Comparison of ENCODE assay signal across 15 mouse cellular contexts in the genomic region with DNA sequence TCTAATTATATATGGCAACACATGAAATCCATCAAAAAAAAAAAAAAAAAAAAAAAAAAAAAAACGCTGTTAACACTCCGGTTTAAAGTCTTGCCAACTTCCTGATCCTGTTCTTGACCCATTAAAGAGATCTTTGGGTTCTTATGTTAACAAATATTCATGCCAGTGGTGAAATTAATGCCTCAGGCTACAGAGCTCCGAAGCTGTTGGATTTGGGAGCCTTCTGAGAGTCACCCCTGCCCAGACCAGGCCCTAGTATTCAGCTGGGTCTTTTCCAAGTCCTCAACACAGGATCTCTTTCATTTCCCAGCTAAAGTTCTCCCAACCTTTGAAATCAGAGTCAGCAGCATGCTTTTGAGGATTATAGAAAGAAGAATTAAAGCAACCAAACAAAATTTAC. TPM values are rescaled to one million over a fixed set of nuclear protein-coding genes. Genes with fewer than 3 reads are reported as not detected.
DNase-seq lines count a peak whose midpoint lies in the region; ATAC-seq and TF ChIP-seq lines count a peak whose summit lies in the region.
"Had no signal": no experiment of that assay in that cellular context is flagged by ENCODE, and none has a peak within 500 bp of the region (broad histone marks: within the 10 kb centered on the region; RNA-seq: fewer than 3 reads in every experiment).

No protein-coding gene starts in this region.

- no peak overlapping the region for H3K27ac ChIP-seq in intestine, embryonic 14.5 days (ENCODE audit: low read depth)
- H3K27ac ChIP-seq in intestine, postnatal 0 days (ENCODE audit: low read depth, low read length) = no peak overlapping the region
- peak overlapping the region; percentile 83 for H3K27ac ChIP-seq in lung, embryonic 16.5 days (ENCODE audit: low read length)
- H3K27ac ChIP-seq in embryonic facial prominence, embryonic 15.5 days (replicated peaks) = peak overlapping the region; percentile 55; the same call in 1 of the 2 replicates
- H3K27ac ChIP-seq in stomach, embryonic 15.5 days = peak overlapping the region; percentile 78; the same call in 1 of the 2 replicates
- H3K27ac ChIP-seq: forebrain, embryonic 15.5 days; liver, embryonic 12.5 days had no signal

- no peaks in the 10 kb centered on the region for H3K9me3 ChIP-seq in intestine, embryonic 14.5 days (ENCODE audit: control insufficient read depth, low read length)
- no peaks in the 10 kb centered on the region for H3K9me3 ChIP-seq in intestine, postnatal 0 days (ENCODE audit: control insufficient read depth)
- H3K9me3 ChIP-seq in lung, embryonic 16.5 days (ENCODE audit: control insufficient read depth, low read length) = no peaks in the 10 kb centered on the region
- no peaks in the 10 kb centered on the region for H3K9me3 ChIP-seq in embryonic facial prominence, embryonic 15.5 days (replicated peaks)
- H3K9me3 ChIP-seq in stomach, embryonic 15.5 days = no peaks in the 10 kb centered on the region
- H3K9me3 ChIP-seq: forebrain, embryonic 15.5 days; liver, embryonic 12.5 days; megakaryocyte, embryonic 14.5 days had no signal

- no peak for ATAC-seq in intestine, embryonic 14.5 days (replicated peaks; ENCODE audit: low FRiP score, low TSS enrichment, low read depth)
- ATAC-seq in intestine, postnatal 0 days = no peak
- no peak for ATAC-seq in lung, embryonic 16.5 days (ENCODE audit: low read depth)
- ATAC-seq in embryonic facial prominence, embryonic 15.5 days (ENCODE audit: insufficient number of reproducible peaks, low FRiP score, low TSS enrichment, low read depth) = no peak
- no peak for ATAC-seq in stomach, embryonic 15.5 days (ENCODE audit: insufficient read depth, low FRiP score, low read depth)
- ATAC-seq: forebrain, embryonic 15.5 days; liver, embryonic 12.5 days; midbrain, embryonic 16.5 days had no signal

- H3K4me3 ChIP-seq in intestine, embryonic 14.5 days (ENCODE audit: low read depth, low read length) = no peak overlapping the region
- no peak overlapping the region for H3K4me3 ChIP-seq in intestine, postnatal 0 days (ENCODE audit: low read depth, low read length)
- no peak overlapping the region for H3K4me3 ChIP-seq in lung, embryonic 16.5 days (ENCODE audit: low read length)
- H3K4me3 ChIP-seq in embryonic facial prominence, embryonic 15.5 days (replicated peaks) = no peak overlapping the region
- no peak overlapping the region for H3K4me3 ChIP-seq in stomach, embryonic 15.5 days (replicated peaks)
- H3K4me3 ChIP-seq: forebrain, embryonic 15.5 days; liver, embryonic 12.5 days; megakaryocyte, embryonic 14.5 days had no signal

- 32% methylated on average over 3 of the region's 3 CpGs for WGBS in intestine, embryonic 14.5 days
- 48% methylated on average over 3 of the region's 3 CpGs for WGBS in intestine, postnatal 0 days
- 18% methylated on average over 3 of the region's 3 CpGs for WGBS in lung, embryonic 16.5 days
- 11% methylated on average over 3 of the region's 3 CpGs for WGBS in embryonic facial prominence, embryonic 15.5 days
- 28% methylated on average over 3 of the region's 3 CpGs for WGBS in stomach, embryonic 15.5 days

- H3K4me2 ChIP-seq in intestine, embryonic 14.5 days (ENCODE audit: low read length) = peak overlapping the region; percentile 16; the same call in 1 of the 2 replicates
- no peak overlapping the region for H3K4me2 ChIP-seq in intestine, postnatal 0 days (replicated peaks; ENCODE audit: low read depth)
- peak overlapping the region; percentile 21; the same call in 1 of the 2 replicates for H3K4me2 ChIP-seq in lung, embryonic 16.5 days (ENCODE audit: low read depth, low read length)
- H3K4me2 ChIP-seq in embryonic facial prominence, embryonic 15.5 days (replicated peaks) = no peak overlapping the region
- H3K4me2 ChIP-seq in stomach, embryonic 15.5 days = no peak overlapping the region
- H3K4me2 ChIP-seq: liver, embryonic 12.5 days had no signal

- TF ChIP-seq CTCF in intestine, postnatal 0 days (IDR thresholded peaks at IDR 0.05; ENCODE audit: low read depth) = no peak

- 0 out of 2 replicates have a peak, but pooled peaks cover 10% of the 10 kb centered on the region for H3K36me3 ChIP-seq in intestine, embryonic 14.5 days (ENCODE audit: control insufficient read depth, insufficient read depth, low read length)
- no peaks in the 10 kb centered on the region for H3K36me3 ChIP-seq in intestine, postnatal 0 days (ENCODE audit: control insufficient read depth, insufficient read depth)
- H3K36me3 ChIP-seq in lung, embryonic 16.5 days (ENCODE audit: control insufficient read depth, insufficient read depth, low read length) = no peaks in the 10 kb centered on the region
- no peaks in the 10 kb centered on the region for H3K36me3 ChIP-seq in embryonic facial prominence, embryonic 15.5 days
- no peaks in the 10 kb centered on the region for H3K36me3 ChIP-seq in stomach, embryonic 15.5 days
- H3K36me3 ChIP-seq: forebrain, embryonic 15.5 days had no signal

- DNase-seq in intestine, embryonic 14.5 days (ENCODE audit: low spot score) = no peak
- no peak for DNase-seq in lung, adult 18-20 months
- no peak for DNase-seq in thymus, postnatal 14 days
- DNase-seq: adrenal gland, postnatal 25 days; cerebellum, adult 8-10 months; thymus, adult 2 months had no signal

- H3K4me1 ChIP-seq in intestine, embryonic 14.5 days (replicated peaks; ENCODE audit: control insufficient read depth, insufficient read depth, low read length) = peaks cover 49% of the 10 kb centered on the region
- peaks cover 12% of the 10 kb centered on the region; the same call in 1 of the 2 replicates for H3K4me1 ChIP-seq in intestine, postnatal 0 days (replicated peaks; ENCODE audit: control insufficient read depth, insufficient read depth, low read length)
- peaks cover 56% of the 10 kb centered on the region for H3K4me1 ChIP-seq in lung, embryonic 16.5 days (replicated peaks; ENCODE audit: control insufficient read depth, insufficient read depth, low read length)
- H3K4me1 ChIP-seq in embryonic facial prominence, embryonic 15.5 days = peaks cover 33% of the 10 kb centered on the region
- peaks cover 28% of the 10 kb centered on the region for H3K4me1 ChIP-seq in stomach, embryonic 15.5 days

- H3K9ac ChIP-seq in intestine, embryonic 14.5 days (ENCODE audit: low read length) = no peak overlapping the region
- no peak overlapping the region for H3K9ac ChIP-seq in intestine, postnatal 0 days (ENCODE audit: low read depth, low read length)
- no peak overlapping the region for H3K9ac ChIP-seq in lung, embryonic 16.5 days (ENCODE audit: low read length)
- no peak overlapping the region for H3K9ac ChIP-seq in embryonic facial prominence, embryonic 15.5 days
- H3K9ac ChIP-seq in stomach, embryonic 15.5 days = no peak overlapping the region
- H3K9ac ChIP-seq: forebrain, embryonic 15.5 days; liver, embryonic 12.5 days had no signal

- no peaks in the 10 kb centered on the region for H3K27me3 ChIP-seq in intestine, embryonic 14.5 days (replicated peaks; ENCODE audit: control insufficient read depth, insufficient read depth, low read length)
- no peaks in the 10 kb centered on the region for H3K27me3 ChIP-seq in intestine, postnatal 0 days (replicated peaks; ENCODE audit: control insufficient read depth, insufficient read depth, low read length)
- no peaks in the 10 kb centered on the region for H3K27me3 ChIP-seq in lung, embryonic 16.5 days (ENCODE audit: control insufficient read depth, insufficient read depth, low read depth, low read length)
- H3K27me3 ChIP-seq in embryonic facial prominence, embryonic 15.5 days = no peaks in the 10 kb centered on the region
- no peaks in the 10 kb centered on the region for H3K27me3 ChIP-seq in stomach, embryonic 15.5 days (replicated peaks)
- H3K27me3 ChIP-seq: forebrain, embryonic 15.5 days had no signal

RNA-seq across cellular contexts. Expression of gene Rbp1, which starts 7.8 kb away (rescaled TPM):
- 105 and 109 TPM in 2 replicates for polyA plus RNA-seq in intestine, embryonic 14.5 days (2014; fragmentation: Nextera tagmentation; extraction: Ambion mirVana)
- polyA plus RNA-seq in intestine, postnatal 0 days (2015; fragmentation: Nextera tagmentation; extraction: Ambion mirVana) = 25.5 and 26.6 TPM in 2 replicates
- 96.5 and 102 TPM in 2 replicates for polyA plus RNA-seq in lung, embryonic 16.5 days (2015; fragmentation: Nextera tagmentation; extraction: Ambion mirVana)
- polyA plus RNA-seq in embryonic facial prominence, embryonic 15.5 days (2015; fragmentation: Nextera tagmentation; extraction: Ambion mirVana) = 34.1 and 44.5 TPM in 2 replicates
- polyA plus RNA-seq in stomach, embryonic 15.5 days (2015; fragmentation: Nextera tagmentation; extraction: Ambion mirVana) = 65.2 and 79.9 TPM in 2 replicates

RNA-seq across cellular contexts. Expression of gene Rbp2, which starts 55.4 kb away (rescaled TPM):
- 4.3 and 8.4 TPM in 2 replicates for polyA plus RNA-seq in intestine, embryonic 14.5 days (2014; fragmentation: Nextera tagmentation; extraction: Ambion mirVana)
- polyA plus RNA-seq in intestine, postnatal 0 days (2015; fragmentation: Nextera tagmentation; extraction: Ambion mirVana) = 7,315 and 7,837 TPM in 2 replicates
- polyA plus RNA-seq in lung, embryonic 16.5 days (2015; fragmentation: Nextera tagmentation; extraction: Ambion mirVana) = 1.5 and 2.2 TPM in 2 replicates
- 17.8 and 21.4 TPM in 2 replicates for polyA plus RNA-seq in embryonic facial prominence, embryonic 15.5 days (2015; fragmentation: Nextera tagmentation; extraction: Ambion mirVana)
- 69.8 and 72.8 TPM in 2 replicates for polyA plus RNA-seq in stomach, embryonic 15.5 days (2015; fragmentation: Nextera tagmentation; extraction: Ambion mirVana)
- polyA plus RNA-seq: cortical plate, adult 2 months; midbrain, embryonic 16.5 days had no signal

Comparison
In these comparisons a context has a peak if more than half of its experiments do, and no peak if none do; other contexts are left out.
1. H3K4me2 ChIP-seq: peak in intestine, embryonic 14.5 days (single experiment) and lung, embryonic 16.5 days (single experiment); none in intestine, postnatal 0 days (single experiment), embryonic facial prominence, embryonic 15.5 days (single experiment) and stomach, embryonic 15.5 days (single experiment).
2. RNA of gene Rbp2, which starts 55.4 kb away (polyA plus RNA-seq): 7,315 to 7,837 TPM in intestine, postnatal 0 days; 69.8 to 72.8 TPM in stomach, embryonic 15.5 days, 17.8 to 21.4 TPM in embryonic facial prominence, embryonic 15.5 days, 4.3 to 8.4 TPM in intestine, embryonic 14.5 days and 1.5 to 2.2 TPM in lung, embryonic 16.5 days; every median in the first group is over 10 times any median in the second.
3. H3K27ac ChIP-seq: peak in lung, embryonic 16.5 days (single experiment), embryonic facial prominence, embryonic 15.5 days (single experiment) and stomach, embryonic 15.5 days (single experiment); none in intestine, embryonic 14.5 days (single experiment) and intestine, postnatal 0 days (single experiment).